In the genomic region with DNA sequence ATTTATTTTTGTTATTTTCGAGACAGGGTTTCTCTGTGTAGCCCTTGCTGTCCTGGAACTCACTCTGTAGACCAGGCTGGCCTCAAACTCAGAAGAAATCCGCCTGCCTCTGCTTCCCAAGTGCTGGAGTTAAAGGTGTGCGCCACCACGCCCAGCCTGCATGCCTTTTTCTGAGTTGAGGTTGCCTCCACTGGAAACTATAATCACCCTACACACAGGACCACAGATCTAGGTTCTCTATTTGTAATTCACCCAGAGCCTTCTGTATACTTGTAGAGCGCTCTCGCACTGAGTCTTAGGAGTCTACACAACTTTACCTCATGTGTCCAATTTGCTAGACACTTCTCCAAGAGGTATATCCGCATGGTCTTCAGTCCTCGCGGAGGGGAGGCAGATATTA, we compare ENCODE assay signal across 8 mouse cellular contexts. TPM values are rescaled to one million over a fixed set of nuclear protein-coding genes. Genes with fewer than 3 reads are reported as not detected.
DNase-seq lines count a peak whose midpoint lies in the region; ATAC-seq and TF ChIP-seq lines count a peak whose summit lies in the region.

No protein-coding gene starts in this region.

- H3K9ac ChIP-seq in heart, embryonic 11.5 days (ENCODE audit: low read depth, low read length) = peak overlapping the region; percentile 92
- peak overlapping the region; percentile 88 for H3K9ac ChIP-seq in hindbrain, embryonic 12.5 days

- no peak for DNase-seq in heart, adult 8-10 months (ENCODE audit: low spot score)
- no peak for DNase-seq in G1E (ENCODE audit: low spot score)
- DNase-seq in adrenal gland, postnatal 36 days = no peak
- DNase-seq in ovary, postnatal 14 days (ENCODE audit: low spot score) = no peak
- DNase-seq in thymus, postnatal 10 days (ENCODE audit: low spot score in 2 of 2) = no peak

- H3K36me3 ChIP-seq in heart, embryonic 11.5 days (ENCODE audit: control insufficient read depth, insufficient read depth, low read length) = peaks cover 8% of the 10 kb centered on the region
- peaks cover 44% of the 10 kb centered on the region for H3K36me3 ChIP-seq in G1E (replicated peaks)
- H3K36me3 ChIP-seq in hindbrain, embryonic 12.5 days = peaks cover 31% of the 10 kb centered on the region

- H3K9me3 ChIP-seq in heart, embryonic 11.5 days (replicated peaks; ENCODE audit: control insufficient read depth, low read length) = no peaks in the 10 kb centered on the region
- no peaks in the 10 kb centered on the region for H3K9me3 ChIP-seq in G1E (replicated peaks)
- H3K9me3 ChIP-seq in hindbrain, embryonic 12.5 days (replicated peaks) = no peaks in the 10 kb centered on the region

- TF ChIP-seq CTCF in G1E (IDR thresholded peaks at IDR 0.05; ENCODE audit: low read depth, low read length) = no peak

- H3K4me1 ChIP-seq in heart, embryonic 11.5 days (ENCODE audit: control insufficient read depth, insufficient read depth, low read length) = peaks cover 8% of the 10 kb centered on the region; the same call in 1 of the 2 replicates
- peaks cover 59% of the 10 kb centered on the region for H3K4me1 ChIP-seq in G1E (ENCODE audit: insufficient read depth, low read depth, low read length)
- peaks cover 13% of the 10 kb centered on the region for H3K4me1 ChIP-seq in hindbrain, embryonic 12.5 days

- no peak for ATAC-seq in heart, embryonic 11.5 days (replicated peaks; ENCODE audit: insufficient number of reproducible peaks, low FRiP score, low TSS enrichment)
- no peak for ATAC-seq in G1E (ENCODE audit: extremely low read depth, insufficient number of reproducible peaks, low FRiP score, poor library complexity, severe bottlenecking)
- ATAC-seq in hindbrain, embryonic 12.5 days (ENCODE audit: low FRiP score) = no peak
- ATAC-seq in megakaryocyte progenitor cell, adult 5-6 weeks (replicated peaks; ENCODE audit: poor library complexity) = peak; percentile 5; the same call in 1 of the 2 replicates

- no peak overlapping the region for H3K27ac ChIP-seq in heart, embryonic 11.5 days (ENCODE audit: low read depth, low read length)
- no peak overlapping the region for H3K27ac ChIP-seq in hindbrain, embryonic 12.5 days

- peak overlapping the region; percentile 81 for H3K4me3 ChIP-seq in heart, embryonic 11.5 days (ENCODE audit: low read depth, low read length)
- H3K4me3 ChIP-seq in G1E (ENCODE audit: low read depth, low read length) = peak overlapping the region; percentile 88
- H3K4me3 ChIP-seq in hindbrain, embryonic 12.5 days = peak overlapping the region; percentile 89

- 30% methylated on average over 9 of the region's 9 CpGs for WGBS in heart, embryonic 11.5 days (ENCODE audit: insufficient replicate concordance)
- 31% methylated on average over 9 of the region's 9 CpGs for WGBS in hindbrain, embryonic 12.5 days

- H3K4me2 ChIP-seq in heart, embryonic 11.5 days = peak overlapping the region; percentile 83
- peak overlapping the region; percentile 82 for H3K4me2 ChIP-seq in hindbrain, embryonic 12.5 days (replicated peaks)

- 0 out of 2 replicates have a peak, but pooled peaks cover 2% of the 10 kb centered on the region for H3K27me3 ChIP-seq in heart, embryonic 11.5 days (ENCODE audit: control insufficient read depth, insufficient read depth, low read length)
- peaks cover 18% of the 10 kb centered on the region for H3K27me3 ChIP-seq in G1E (ENCODE audit: insufficient read depth, low read length)
- no peaks in the 10 kb centered on the region for H3K27me3 ChIP-seq in hindbrain, embryonic 12.5 days

RNA-seq across cellular contexts. Expression of a gene that starts 0.7 kb away (rescaled TPM):
- polyA plus RNA-seq in heart, embryonic 11.5 days (2014; fragmentation: Nextera tagmentation; extraction: Ambion mirVana) = 48.4 and 48.8 TPM in 2 replicates
- total RNA-seq in heart, adult 8-10 months (2022) = 10 to 100 TPM; 18.5 to 27.0 (median 24.6) TPM
- total RNA-seq in G1E (2014; fragmentation: Nextera tagmentation) (58.9 and 59.1 TPM in 2 replicates), G1E (2017) (37.3 and 46.0 TPM in 2 replicates)
- polyA plus RNA-seq in G1E (2012) = 57.2 and 76.6 TPM in 2 replicates
- polyA plus RNA-seq in hindbrain, embryonic 12.5 days (2016; fragmentation: Nextera tagmentation; extraction: Ambion mirVana) = 78.3 and 78.9 TPM in 2 replicates
- total RNA-seq in megakaryocyte progenitor cell, adult 5-6 weeks (2015) = 56.4 and 57.4 TPM in 2 replicates
- total RNA-seq in megakaryocyte progenitor cell, adult 5-6 weeks (2017) = 35.8 and 36.5 TPM in 2 replicates
- 10 to 100 TPM; 28.5 to 35.5 TPM for total RNA-seq in adrenal gland, postnatal 36 days (2021)

RNA-seq across cellular contexts. Expression of a gene that starts 12.0 kb away (rescaled TPM):
- 34.6 and 35.2 TPM in 2 replicates for polyA plus RNA-seq in heart, embryonic 11.5 days (2014; fragmentation: Nextera tagmentation; extraction: Ambion mirVana)
- total RNA-seq in heart, adult 8-10 months (2022) = 10 to 100 TPM; 22.2 to 25.0 (median 24.2) TPM
- total RNA-seq in G1E (2014; fragmentation: Nextera tagmentation) (65.9 and 77.5 TPM in 2 replicates), G1E (2017) (62.3 and 71.4 TPM in 2 replicates)
- 42.7 and 45.7 TPM in 2 replicates for polyA plus RNA-seq in G1E (2012)
- polyA plus RNA-seq in hindbrain, embryonic 12.5 days (2016; fragmentation: Nextera tagmentation; extraction: Ambion mirVana) = 109 and 124 TPM in 2 replicates
- total RNA-seq in megakaryocyte progenitor cell, adult 5-6 weeks (2015) = 31.8 and 41.3 TPM in 2 replicates
- total RNA-seq in megakaryocyte progenitor cell, adult 5-6 weeks (2017) = 52.3 and 54.7 TPM in 2 replicates
- 10 to 100 TPM; 32.3 to 43.3 TPM for total RNA-seq in adrenal gland, postnatal 36 days (2021)

RNA-seq across cellular contexts. Expression of a gene that starts 21.2 kb away (rescaled TPM):
- 6.8 and 6.9 TPM in 2 replicates for polyA plus RNA-seq in heart, embryonic 11.5 days (2014; fragmentation: Nextera tagmentation; extraction: Ambion mirVana)
- total RNA-seq in heart, adult 8-10 months (2022) = 10 to 100 TPM; 65.1 to 78.9 (median 73.5) TPM
- total RNA-seq in G1E (2014; fragmentation: Nextera tagmentation) (3.2 and 5.6 TPM in 2 replicates), G1E (2017) (13.2 and 13.4 TPM in 2 replicates)
- polyA plus RNA-seq in G1E (2012) = 0.25 and 0.35 TPM in 2 replicates
- polyA plus RNA-seq in hindbrain, embryonic 12.5 days (2016; fragmentation: Nextera tagmentation; extraction: Ambion mirVana) = 6.4 and 8.2 TPM in 2 replicates
- 4.0 and 5.4 TPM in 2 replicates for total RNA-seq in megakaryocyte progenitor cell, adult 5-6 weeks (2015)
- total RNA-seq in megakaryocyte progenitor cell, adult 5-6 weeks (2017) = 2.8 and 3.5 TPM in 2 replicates
- 1 to 10 TPM; 4.5 to 6.1 TPM for total RNA-seq in adrenal gland, postnatal 36 days (2021)

Comparison
In these comparisons a context has a peak if more than half of its experiments do, and no peak if none do; other contexts are left out.
1. RNA of a gene that starts 21.2 kb away (total RNA-seq): 65.1 to 78.9 TPM in heart, adult 8-10 months; 3.2 to 13.4 TPM in G1E, 4.5 to 6.1 TPM in adrenal gland, postnatal 36 days and 2.8 to 5.4 TPM in megakaryocyte progenitor cell, adult 5-6 weeks; every median in the first group is over 4 times any median in the second.
2. Peak in every context shown above with its lines, with median percentiles within 50 percentile points of each other: H3K4me3 ChIP-seq.